Mouse (Mus musculus) layer of hippocampus, postnatal 36 days (tissue): Measurements from ENCODE around the gene Tmem80. TPM values are rescaled to one million over a fixed set of nuclear protein-coding genes. Genes with fewer than 3 reads are reported as not detected.

ENCODE experiments used
- DNase-seq, 2 experiments: peaks; one replicate each; pipeline ENCODE4 v3.0.0; 2022
- total RNA-seq, 2 experiments: library from RNA; stranded (reverse); gene quantifications; 2 replicates each; pipeline ENCODE4 v1.2.3; 2021

The Tmem80 gene
- total RNA-seq, 2 experiments from 2014 or later = 32.4 to 34.3 TPM

GRCm38 (mm10) chr7:141326546-141327446 is 743 bp upstream of the Tmem80 start:
- peak in 1 of 2 experiments; percentile 16 for DNase-seq

GRCm38 (mm10) chr7:141328373-141328990 is 943 bp downstream of the Tmem80 start:
- DNase-seq = no peak

- no peak for DNase-seq
Observed at GRCm38 (mm10) chr7:141330706-141331105, 3.2 kb downstream of the Tmem80 start.

GRCm38 (mm10) chr7:141331990-141332389 is 4.5 kb downstream of the Tmem80 start:
- no peak for DNase-seq

- no peak for DNase-seq
Observed at GRCm38 (mm10) chr7:141335044-141335579, 7.6 kb downstream of the Tmem80 start.

- DNase-seq = peak; percentile 27 to 51
Observed at GRCm38 (mm10) chr7:141335682-141336081, 8.1 kb downstream of the Tmem80 start.

GRCm38 (mm10) chr7:141336296-141336695 is 8.8 kb downstream of the Tmem80 start:
- DNase-seq = no peak

GRCm38 (mm10) chr7:141337716-141338416 is 10.3 kb downstream of the Tmem80 start:
- no peak for DNase-seq

GRCm38 (mm10) chr7:141338576-141339131 is 11.1 kb downstream of the Tmem80 start, which contains the start of gene Eps8l2:
Gene Eps8l2 (plus strand): TSS chr7:141338880.
- DNase-seq = no peak

- no peak for DNase-seq
Observed at GRCm38 (mm10) chr7:141339215-141339920, 11.8 kb downstream of the Tmem80 start.

- DNase-seq = no peak
Observed at GRCm38 (mm10) chr7:141340023-141340422, 12.5 kb downstream of the Tmem80 start.

- DNase-seq = no peak
Observed at GRCm38 (mm10) chr7:141340476-141340875, 12.9 kb downstream of the Tmem80 start.

- DNase-seq = no peak
Observed at GRCm38 (mm10) chr7:141341689-141342226, 14.2 kb downstream of the Tmem80 start.

- DNase-seq = no peak
Observed at GRCm38 (mm10) chr7:141343230-141343629, 15.7 kb downstream of the Tmem80 start.

- DNase-seq = no peak
Observed at GRCm38 (mm10) chr7:141343696-141344095, 16.2 kb downstream of the Tmem80 start.

GRCm38 (mm10) chr7:141344787-141345186 is 17.2 kb downstream of the Tmem80 start:
- no peak for DNase-seq

GRCm38 (mm10) chr7:141351061-141351460 is 23.5 kb downstream of the Tmem80 start:
- DNase-seq = no peak

GRCm38 (mm10) chr7:141355051-141355450 is 27.5 kb downstream of the Tmem80 start:
- DNase-seq = no peak

GRCm38 (mm10) chr7:141355626-141356326 is 28.2 kb downstream of the Tmem80 start:
- peak; percentile 26 to 28 for DNase-seq

- DNase-seq = peak in 1 of 2 experiments; percentile 46
Observed at GRCm38 (mm10) chr7:141356971-141357370, 29.4 kb downstream of the Tmem80 start.

GRCm38 (mm10) chr7:141361510-141361909 is 34.0 kb downstream of the Tmem80 start:
- no peak for DNase-seq
